Mouse (Mus musculus) large intestine, adult 2 months (tissue): Measurements from ENCODE around the gene Gstm5. TPM values are rescaled to one million over a fixed set of nuclear protein-coding genes. Genes with fewer than 3 reads are reported as not detected.

Source experiments
- DNase-seq: peaks from one replicate; pipeline ENCODE4 v3.0.0-alpha.2; 2012; ENCODE audit warnings: low read depth, low spot score
- WGBS: fragments of 180-500 bp; shearing (Covaris S2); methylation state at CpG from one replicate; pipeline ENCODE4 v1.1.7; 2018; 5-methylcytosine and 5-hydroxymethylcytosine counted together
- polyA plus RNA-seq: library from polyadenylated mRNA; depleted of rRNA; stranded (reverse); fragments of >200 nt; gene quantifications from 2 replicates; pipeline ENCODE4 v1.2.3, GENCODE M21; 2012; rRNA removed

The Gstm5 gene
- polyA plus RNA-seq, 1 experiment, result 25.5 TPM

GRCm38 (mm10) chr3:107928691-107929090, 33.1 kb downstream of the Gstm5 start:
- WGBS, result 81% methylated on average over 11 of the region's 11 CpGs
- no peak for DNase-seq

DNA sequence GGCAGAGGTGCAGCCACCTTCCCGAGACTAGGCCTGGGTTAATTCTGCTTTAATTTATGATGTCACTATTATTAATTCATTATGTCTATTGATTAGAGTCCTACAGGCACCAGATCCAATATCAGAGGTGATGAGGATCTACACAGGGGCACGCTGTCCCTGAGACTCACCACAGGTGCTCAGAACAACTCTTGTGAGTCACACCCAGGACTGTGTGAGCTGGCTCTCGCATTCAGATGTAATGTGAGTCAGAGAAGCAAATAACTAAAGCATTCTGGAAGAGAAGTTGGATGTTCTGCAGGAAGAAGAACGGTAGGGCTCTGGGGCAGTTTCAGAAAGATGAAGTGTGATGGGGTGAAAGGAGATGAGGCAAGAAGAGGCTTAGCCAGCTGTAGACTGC, 33.6 kb downstream of the Gstm5 start:
- no peak for DNase-seq
- 77% methylated on average over 4 of the region's 4 CpGs for WGBS

- no peak for DNase-seq
- WGBS, result 66% methylated on average over 4 of the region's 4 CpGs
Measured at GRCm38 (mm10) chr3:107929731-107930130, 34.1 kb downstream of the Gstm5 start.

DNA sequence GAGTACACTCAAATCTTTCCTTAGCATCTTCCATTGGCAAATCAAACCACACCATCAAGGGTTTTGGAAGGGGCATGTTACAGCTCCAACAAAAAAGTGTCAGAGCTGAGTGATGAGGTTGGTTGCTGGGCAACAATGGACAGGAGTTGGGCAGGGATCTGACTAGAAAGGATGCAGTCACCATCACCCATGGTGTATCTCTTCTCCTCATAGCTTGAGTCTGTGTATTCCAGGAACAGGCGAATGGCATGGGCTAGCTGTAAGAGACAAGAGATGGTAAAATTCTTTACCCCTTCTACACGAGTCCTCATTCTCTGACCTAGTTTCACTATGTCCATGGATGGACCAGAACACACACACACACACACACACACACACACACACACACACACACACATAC, 35.5 kb downstream of the Gstm5 start:
- no peak for DNase-seq
- 45% methylated on average over 2 of the region's 2 CpGs for WGBS

- DNase-seq, result peak; percentile 85
- 4% methylated on average over 10 of the region's 10 CpGs for WGBS
Measured at GRCm38 (mm10) chr3:107931670-107932069, 36.0 kb downstream of the Gstm5 start, which contains the start of gene Gstm7. Gene Gstm7, minus strand, starts transcription at chr3:107931817.

GRCm38 (mm10) chr3:107932128-107932527, 36.5 kb downstream of the Gstm5 start:
- DNase-seq, result no peak
- 32% methylated on average over 6 of the region's 6 CpGs for whole genome bisulfite sequencing

DNA sequence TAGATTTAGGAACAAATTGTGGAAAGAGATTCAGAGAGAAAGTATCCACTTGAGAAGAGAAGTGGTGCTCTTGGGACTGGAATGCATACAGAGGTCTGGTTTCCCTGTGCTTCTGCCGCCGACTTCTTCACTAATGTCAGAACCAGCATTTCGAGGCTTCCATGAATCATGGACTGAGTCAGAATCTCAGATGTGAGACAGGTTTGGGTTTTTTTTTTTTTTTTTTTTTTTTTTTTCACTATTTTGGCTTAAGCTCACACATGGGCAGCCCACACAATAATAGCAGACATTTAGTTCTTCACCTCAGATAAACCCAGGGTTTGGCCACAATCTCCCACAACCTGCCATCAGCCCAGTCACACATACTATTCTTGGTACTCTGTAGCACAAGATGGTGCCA, 39.6 kb downstream of the Gstm5 start:
- no peak for DNase-seq
- WGBS, result 80% methylated on average over 3 of the region's 3 CpGs

DNA sequence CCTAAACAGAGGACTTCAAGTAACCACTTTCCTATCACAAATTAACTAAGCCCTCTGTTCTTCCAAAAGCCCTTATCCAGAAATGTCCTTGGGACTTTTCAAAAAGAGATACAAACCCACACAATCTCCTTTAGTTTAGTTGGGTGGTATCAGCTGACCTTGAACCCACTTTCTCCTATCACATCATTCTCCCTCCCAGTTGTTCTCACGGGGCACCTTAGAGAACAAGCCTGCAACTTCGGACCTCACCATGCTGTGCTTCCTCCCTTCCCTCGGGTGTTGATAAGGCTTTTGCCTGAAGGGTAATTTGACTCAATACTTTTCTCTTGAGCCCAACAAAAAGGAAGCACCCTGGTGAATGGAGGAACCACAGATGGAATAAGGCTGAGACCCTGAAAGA, 40.3 kb downstream of the Gstm5 start:
- 66% methylated on average over 3 of the region's 3 CpGs for WGBS
- no peak for DNase-seq

GRCm38 (mm10) chr3:107939403-107939802, 43.8 kb downstream of the Gstm5 start:
- WGBS, result 16% methylated on average over 3 of the region's 3 CpGs
- no peak for DNase-seq

DNA sequence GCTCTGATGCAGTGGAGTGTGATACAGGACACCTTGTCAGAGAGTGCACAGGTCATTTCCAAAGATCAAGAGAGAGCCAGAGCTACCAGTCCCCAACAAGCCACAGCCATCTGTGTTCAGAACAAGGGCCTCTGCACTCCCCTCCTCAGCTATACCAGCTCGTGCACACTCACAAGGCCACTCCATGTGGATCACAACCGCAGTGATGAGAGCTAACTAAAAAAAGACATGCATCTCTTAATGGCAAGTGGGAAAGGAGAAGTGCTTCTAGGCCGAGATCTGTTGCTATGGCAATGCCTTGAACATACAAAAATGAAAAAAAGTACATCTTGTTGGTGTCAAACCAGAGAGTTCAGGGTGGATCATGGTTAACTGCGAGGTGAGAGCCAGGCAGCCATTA, 44.2 kb downstream of the Gstm5 start:
- WGBS, result 69% methylated on average over 4 of the region's 4 CpGs
- no peak for DNase-seq

DNA sequence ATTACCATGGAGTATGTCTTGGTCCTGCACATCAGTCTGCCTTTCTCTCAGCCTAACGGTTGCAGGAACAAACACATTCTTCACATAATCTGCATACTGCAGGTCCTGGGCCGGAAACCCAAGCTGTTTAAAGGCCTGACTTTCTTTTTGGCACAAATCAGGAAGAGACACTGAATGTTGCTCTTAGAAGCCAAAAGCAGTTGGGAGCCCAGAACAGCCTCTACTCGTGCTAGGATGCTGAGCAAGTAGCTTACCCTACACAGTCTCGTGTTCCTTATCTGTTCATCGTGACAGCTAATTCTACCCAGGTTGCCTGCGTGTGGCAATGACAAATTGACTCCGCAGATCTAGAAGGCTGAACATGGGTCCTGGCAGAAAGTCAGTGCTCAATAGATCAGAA, 44.9 kb downstream of the Gstm5 start:
- WGBS, result 82% methylated on average over 7 of the region's 7 CpGs
- DNase-seq, result no peak

- DNase-seq, result no peak
- WGBS, result 91% methylated on average over 4 of the region's 4 CpGs
Measured at GRCm38 (mm10) chr3:107941261-107941660, 45.6 kb downstream of the Gstm5 start.

- peak; percentile 58 for DNase-seq
- 34% methylated on average over 20 of the region's 20 CpGs for WGBS
Measured at GRCm38 (mm10) chr3:107943239-107943990, 47.8 kb downstream of the Gstm5 start, which contains the start of gene Gstm6. Gene Gstm6, minus strand, starts transcription at chr3:107943749.

GRCm38 (mm10) chr3:107945729-107946128, 50.1 kb downstream of the Gstm5 start:
- no peak for DNase-seq
- WGBS, result 58% methylated on average over 4 of the region's 4 CpGs

Other genes starting within 250 kb of the Gstm5 start
- gene Ahcyl1, start 199.3 kb upstream of the Gstm5 start, polyA plus RNA-seq, result 35.8 and 54.7 TPM in 2 replicates
- gene Csf1, start 135.4 kb upstream of the Gstm5 start, polyA plus RNA-seq, result 8.0 and 9.5 TPM in 2 replicates
- gene Eps8l3, start 18.6 kb upstream of the Gstm5 start, polyA plus RNA-seq, result 161 and 294 TPM in 2 replicates
- 4.9 and 8.4 TPM in 2 replicates for gene Gstm7, start 36.0 kb downstream of the Gstm5 start, polyA plus RNA-seq
- gene Gstm6, start 47.9 kb downstream of the Gstm5 start, polyA plus RNA-seq, result 2.4 and 8.6 TPM in 2 replicates
- gene Gstm3, start 73.5 kb downstream of the Gstm5 start, polyA plus RNA-seq, result 11.5 and 90.4 TPM in 2 replicates
- gene Gstm2, start 90.6 kb downstream of the Gstm5 start, polyA plus RNA-seq, result 40.2 and 44.1 TPM in 2 replicates
- gene Gstm1, start 122.2 kb downstream of the Gstm5 start, polyA plus RNA-seq, result 109 and 157 TPM in 2 replicates
- gene Gstm4, start 149.1 kb downstream of the Gstm5 start, polyA plus RNA-seq, result 9.9 and 10.0 TPM in 2 replicates
- 82.4 and 101 TPM in 2 replicates for gene Ampd2, start 190.8 kb downstream of the Gstm5 start, polyA plus RNA-seq
- 1.6 and 2.1 TPM in 2 replicates for gene Gnat2, start 197.0 kb downstream of the Gstm5 start, polyA plus RNA-seq